Mouse (Mus musculus): Measurements from ENCODE around the gene Slc12a3. TPM values are rescaled to one million over a fixed set of nuclear protein-coding genes. Genes with fewer than 3 reads are reported as not detected.

Gene Slc12a3
- total RNA-seq, 2 experiments from 2014 or later = 0.30 to 0.62 TPM

GRCm38 (mm10) chr8:94363288-94363688 lies 34.3 kb downstream of the Slc12a3 start:
- DNase-seq (ENCODE audit: extremely low spot score in 1 of 2, low spot score in 2 of 2) = peak in 1 of 2 experiments; percentile 88
- intact Hi-C loops (cut with DNase I) = no loop called here

GRCm38 (mm10) chr8:94363906-94364305 lies 34.9 kb downstream of the Slc12a3 start:
- intact Hi-C loops (cut with DNase I) = no loop called here
- DNase-seq (ENCODE audit: extremely low spot score in 1 of 2, low spot score in 2 of 2) = no peak

GRCm38 (mm10) chr8:94364686-94365312 lies 35.8 kb downstream of the Slc12a3 start:
- DNase-seq (ENCODE audit: extremely low spot score in 1 of 2, low spot score in 2 of 2) = no peak
- intact Hi-C loops (cut with DNase I) = no loop called here

- intact Hi-C loops (cut with DNase I) = no loop called here
- no peak for DNase-seq (ENCODE audit: extremely low spot score in 1 of 2, low spot score in 2 of 2)
Observed at GRCm38 (mm10) chr8:94365410-94365981, 36.5 kb downstream of the Slc12a3 start.

- intact Hi-C loops (cut with DNase I) = no loop called here
- DNase-seq (ENCODE audit: extremely low spot score in 1 of 2, low spot score in 2 of 2) = no peak
Observed at GRCm38 (mm10) chr8:94370839-94371238, 41.8 kb downstream of the Slc12a3 start.

- DNase-seq (ENCODE audit: extremely low spot score in 1 of 2, low spot score in 2 of 2) = no peak
- intact Hi-C loops (cut with DNase I) = no loop called here
Observed at GRCm38 (mm10) chr8:94372955-94373599, 44.1 kb downstream of the Slc12a3 start.

GRCm38 (mm10) chr8:94375551-94375991 lies 46.6 kb downstream of the Slc12a3 start:
- intact Hi-C loops (cut with DNase I) = no loop called here
- DNase-seq (ENCODE audit: extremely low spot score in 1 of 2, low spot score in 2 of 2) = no peak

GRCm38 (mm10) chr8:94376176-94376575 lies 47.2 kb downstream of the Slc12a3 start:
- no peak for DNase-seq (ENCODE audit: extremely low spot score in 1 of 2, low spot score in 2 of 2)
- intact Hi-C loops (cut with DNase I) = no loop called here

GRCm38 (mm10) chr8:94376580-94376979 lies 47.6 kb downstream of the Slc12a3 start:
- intact Hi-C loops (cut with DNase I) = no loop called here
- no peak for DNase-seq (ENCODE audit: extremely low spot score in 1 of 2, low spot score in 2 of 2)

- DNase-seq (ENCODE audit: extremely low spot score in 1 of 2, low spot score in 2 of 2) = no peak
- intact Hi-C loops (cut with DNase I) = no loop called here
Observed at GRCm38 (mm10) chr8:94377031-94377430, 48.0 kb downstream of the Slc12a3 start.

- DNase-seq (ENCODE audit: extremely low spot score in 1 of 2, low spot score in 2 of 2) = peak in 1 of 2 experiments; percentile 61
- intact Hi-C loops (cut with DNase I) = no loop called here
Observed at GRCm38 (mm10) chr8:94377714-94378205, 48.8 kb downstream of the Slc12a3 start.

GRCm38 (mm10) chr8:94378763-94379415 lies 49.9 kb downstream of the Slc12a3 start:
- intact Hi-C loops (cut with DNase I) = no loop called here
- no peak for DNase-seq (ENCODE audit: extremely low spot score in 1 of 2, low spot score in 2 of 2)

GRCm38 (mm10) chr8:94379686-94380085 lies 50.7 kb downstream of the Slc12a3 start:
- intact Hi-C loops (cut with DNase I) = no loop called here
- DNase-seq (ENCODE audit: extremely low spot score in 1 of 2, low spot score in 2 of 2) = no peak

- DNase-seq (ENCODE audit: extremely low spot score in 1 of 2, low spot score in 2 of 2) = no peak
- intact Hi-C loops (cut with DNase I) = no loop called here
Observed at GRCm38 (mm10) chr8:94384166-94384565, 55.2 kb downstream of the Slc12a3 start.

GRCm38 (mm10) chr8:94385506-94386213 lies 56.7 kb downstream of the Slc12a3 start:
- intact Hi-C loops (cut with DNase I) = loop anchor here (5.0 kb wide), 1 partner anchor 43 kb away; no protein-coding TSS in a partner anchor
- no peak for DNase-seq (ENCODE audit: extremely low spot score in 1 of 2, low spot score in 2 of 2)

GRCm38 (mm10) chr8:94386214-94387026 lies 57.4 kb downstream of the Slc12a3 start, which contains the start of gene Herpud1:
Herpud1 (plus strand) TSS chr8:94386438.
- peak; percentile 98 to 99 for DNase-seq (ENCODE audit: extremely low spot score in 1 of 2, low spot score in 2 of 2)
- intact Hi-C loops (cut with DNase I) = loop anchor here (5.0 kb wide), 1 partner anchor 44 kb away; no protein-coding TSS in a partner anchor

GRCm38 (mm10) chr8:94387027-94387684 lies 58.2 kb downstream of the Slc12a3 start:
- intact Hi-C loops (cut with DNase I) = loop anchor here (5.0 kb wide), 1 partner anchor 45 kb away; no protein-coding TSS in a partner anchor
- peak; percentile 39 to 92 for DNase-seq (ENCODE audit: extremely low spot score in 1 of 2, low spot score in 2 of 2)
